Mouse (Mus musculus) thymus, adult 2 months (tissue): ENCODE data around the gene Idh1. TPM values are rescaled to one million over a fixed set of nuclear protein-coding genes. Genes with fewer than 3 reads are reported as not detected.

Experiments
- DNase-seq: peaks from one replicate; pipeline ENCODE4 v3.0.0; 2021
- H3K27ac ChIP-seq: fragments of 200-500 bp; 2 replicates; pipeline ENCODE4 v1.5.1; 2012; ENCODE audit warnings: low read length, control low read depth; ENCODE audit not compliant: control insufficient read depth, insufficient read depth
- H3K27me3 ChIP-seq: fragments of 200-500 bp; 2 replicates; pipeline ENCODE4 v1.6.1; 2012; ENCODE audit warnings: mild to moderate bottlenecking, low read length, moderate library complexity, mixed read lengths; ENCODE audit not compliant: control insufficient read depth, insufficient read depth
- H3K36me3 ChIP-seq: fragments of 200-500 bp; 2 replicates; pipeline ENCODE4 v1.6.1; 2012; ENCODE audit warnings: mild to moderate bottlenecking, low read length, moderate library complexity; ENCODE audit not compliant: control insufficient read depth, insufficient read depth
- H3K4me1 ChIP-seq: fragments of 200-500 bp; replicated peaks from 2 replicates; pipeline ENCODE4 v1.6.1; 2012; ENCODE audit warnings: low read length; ENCODE audit not compliant: control insufficient read depth, insufficient read depth
- H3K4me3 ChIP-seq: fragments of 200-500 bp; 2 replicates; pipeline ENCODE4 v1.5.1; 2012; ENCODE audit warnings: mild to moderate bottlenecking, low read length, control low read depth, moderate library complexity; ENCODE audit not compliant: control insufficient read depth, insufficient read depth
- CTCF ChIP-seq: fragments of 200-500 bp; IDR thresholded peaks from 2 replicates; pipeline ENCODE4 v1.5.1; 2012; ENCODE audit warnings: mild to moderate bottlenecking, control low read depth, low read length, moderate library complexity, borderline replicate concordance; ENCODE audit not compliant: control insufficient read depth, poor library complexity, insufficient read depth; ENCODE audit errors: extremely low read depth
- POLR2A ChIP-seq: fragments of 200-500 bp; IDR thresholded peaks from 2 replicates; pipeline ENCODE4 v1.6.1; 2012; ENCODE audit warnings: mild to moderate bottlenecking, low read length, control low read depth, moderate library complexity; ENCODE audit not compliant: control insufficient read depth, poor library complexity, insufficient read depth; ENCODE audit errors: extremely low read depth
- WGBS: fragments of 180-500 bp; shearing (Covaris S2); methylation state at CpG from one replicate; pipeline ENCODE4 v1.1.7; 2018; 5-methylcytosine and 5-hydroxymethylcytosine counted together
- polyA plus RNA-seq: library from polyadenylated mRNA; depleted of rRNA; stranded (reverse); fragments of >200 nt; gene quantifications from 2 replicates; pipeline ENCODE4 v1.2.3, GENCODE M21; 2012

Idh1 gene
- polyA plus RNA-seq, 1 experiment, result 14.4 TPM

GRCm38 (mm10) chr1:65213214-65213613 lies 26.9 kb upstream of the Idh1 start:
- Histone ChIP-seq H3K4me3 (no peak overlapping the region), H3K4me1 (no peaks in the 10 kb centered on the region), H3K27me3 (no peaks in the 10 kb centered on the region), H3K27ac (no peak overlapping the region), H3K36me3 (no peaks in the 10 kb centered on the region)
- WGBS, result 95% methylated on average over 2 of the region's 2 CpGs
- DNase-seq, result no peak
- TF ChIP-seq POLR2A, result no peak
- no peak for TF ChIP-seq CTCF

DNA sequence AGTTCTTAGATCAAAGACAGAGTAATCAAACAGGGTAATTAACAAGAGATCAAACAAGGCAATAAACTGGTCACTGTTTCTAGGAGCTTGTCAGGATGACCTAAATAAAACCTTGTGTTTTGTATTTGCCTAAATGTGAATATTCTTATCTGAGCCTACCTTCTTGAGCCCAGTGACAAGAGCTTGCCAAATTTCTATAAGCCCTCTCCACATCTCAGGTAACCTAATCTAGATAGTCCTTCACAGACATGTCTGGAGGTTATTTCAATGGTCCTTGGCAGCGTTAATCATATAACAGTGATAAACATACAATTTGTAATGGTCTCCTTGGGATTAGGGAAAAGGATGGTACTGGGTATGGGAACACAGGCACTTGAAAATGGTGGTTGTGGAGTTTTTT lies 18.0 kb upstream of the Idh1 start:
- 100% methylated on average over 1 of the region's 1 CpGs for WGBS

GRCm38 (mm10) chr1:65198861-65199260 lies 12.6 kb upstream of the Idh1 start:
- H3K27ac ChIP-seq, result no peak overlapping the region
- WGBS, result 98% methylated on average over 2 of the region's 2 CpGs
- DNase-seq, result no peak
- no peaks in the 10 kb centered on the region for H3K27me3 ChIP-seq
- H3K36me3 ChIP-seq, result peaks cover 5% of the 10 kb centered on the region
- H3K4me3 ChIP-seq, result no peak overlapping the region
- no peaks in the 10 kb centered on the region for H3K4me1 ChIP-seq
- TF ChIP-seq POLR2A (no peak), CTCF (no peak)

More for the DNA sequence above, 18.0 kb upstream of the Idh1 start:
- no peak for DNase-seq
- no peaks in the 10 kb centered on the region for H3K4me1 ChIP-seq
- H3K4me3 ChIP-seq, result no peak overlapping the region
- TF ChIP-seq POLR2A, result no peak
- no peak for TF ChIP-seq CTCF
- H3K27me3 ChIP-seq, result no peaks in the 10 kb centered on the region
- no peak overlapping the region for H3K27ac ChIP-seq
- H3K36me3 ChIP-seq, result peaks cover 24% of the 10 kb centered on the region

- DNase-seq, result no peak
- H3K27me3 ChIP-seq, result no peaks in the 10 kb centered on the region
- WGBS, result 95% methylated on average over 2 of the region's 2 CpGs
- no peak overlapping the region for H3K4me3 ChIP-seq
- peaks cover 9% of the 10 kb centered on the region; the same call in 1 of the 2 replicates for H3K36me3 ChIP-seq
- no peak overlapping the region for H3K27ac ChIP-seq
- no peak for TF ChIP-seq CTCF
- no peak for TF ChIP-seq POLR2A
- no peaks in the 10 kb centered on the region for H3K4me1 ChIP-seq
Measured at GRCm38 (mm10) chr1:65198425-65198824, 12.1 kb upstream of the Idh1 start.

GRCm38 (mm10) chr1:65193226-65193625 lies 6.9 kb upstream of the Idh1 start:
- Histone ChIP-seq H3K27me3 (no peaks in the 10 kb centered on the region), H3K4me3 (no peak overlapping the region), H3K27ac (no peak overlapping the region), H3K4me1 (no peaks in the 10 kb centered on the region), H3K36me3 (peaks cover 16% of the 10 kb centered on the region; the same call in 1 of the 2 replicates)
- no peak for TF ChIP-seq CTCF
- no peak for DNase-seq
- 94% methylated on average over 2 of the region's 2 CpGs for WGBS

- WGBS, result 96% methylated on average over 4 of the region's 4 CpGs
- no peaks in the 10 kb centered on the region for H3K27me3 ChIP-seq
- TF ChIP-seq POLR2A (no peak), CTCF (no peak)
Measured at GRCm38 (mm10) chr1:65190172-65190571, 3.9 kb upstream of the Idh1 start.

GRCm38 (mm10) chr1:65187074-65187430 lies 752 bp upstream of the Idh1 start:
- H3K36me3 ChIP-seq, result no peaks in the 10 kb centered on the region
- H3K4me1 ChIP-seq, result 0 out of 2 replicates have a peak, but pooled peaks cover 2% of the 10 kb centered on the region
- DNase-seq, result no peak
- 0% methylated on average over 6 of the region's 6 CpGs for WGBS
- H3K27ac ChIP-seq, result no peak overlapping the region
- no peaks in the 10 kb centered on the region for H3K27me3 ChIP-seq
- H3K4me3 ChIP-seq, result peak overlapping the region; percentile 60
- no peak for TF ChIP-seq CTCF
- no peak for TF ChIP-seq POLR2A

More at GRCm38 (mm10) chr1:65190172-65190571, 3.9 kb upstream of the Idh1 start:
- Histone ChIP-seq H3K4me3 (no peak overlapping the region), H3K4me1 (0 out of 2 replicates have a peak, but pooled peaks cover 2% of the 10 kb centered on the region), H3K27ac (no peak overlapping the region), H3K36me3 (peaks cover 16% of the 10 kb centered on the region; the same call in 1 of the 2 replicates)
- DNase-seq, result no peak
